Mouse (Mus musculus) neural tube, embryonic 11.5 days (tissue): ENCODE results near the gene Unc5cl. TPM values are rescaled to one million over a fixed set of nuclear protein-coding genes. Genes with fewer than 3 reads are reported as not detected.

ENCODE experiments used
- ATAC-seq: fragments of 200-750 bp; cut with Nextera tagmentation; 2 replicates; pipeline ENCODE4 v1.8.0; 2017; ENCODE audit warnings: moderate number of reproducible peaks, mild to moderate bottlenecking, moderate TSS enrichment, moderate library complexity; ENCODE audit not compliant: insufficient read depth, low FRiP score, low TSS enrichment
- DNase-seq: peaks from one replicate; pipeline ENCODE4 v3.0.0-alpha.2; 2015; ENCODE audit warnings: low spot score
- H3K27ac ChIP-seq: fragments of 300-500 bp; sonication (generic); 2 replicates; pipeline ENCODE4 v1.5.1; 2014; ENCODE audit warnings: low read depth, mild to moderate bottlenecking, low read length
- H3K27me3 ChIP-seq: fragments of 300-500 bp; sonication (generic); 2 replicates; pipeline ENCODE4 v1.6.1; 2014; ENCODE audit warnings: mild to moderate bottlenecking, low read length, mixed read lengths; ENCODE audit not compliant: control insufficient read depth, insufficient read depth
- H3K36me3 ChIP-seq: fragments of 300-500 bp; sonication (generic); 2 replicates; pipeline ENCODE4 v1.6.1; 2014; ENCODE audit warnings: mild to moderate bottlenecking, low read length, moderate library complexity, mixed read lengths; ENCODE audit not compliant: control insufficient read depth, insufficient read depth
- H3K4me1 ChIP-seq: fragments of 300-500 bp; sonication (generic); 2 replicates; pipeline ENCODE4 v1.6.1; 2014; ENCODE audit warnings: low read length, mixed read lengths; ENCODE audit not compliant: control insufficient read depth, insufficient read depth
- H3K4me2 ChIP-seq: fragments of 300-500 bp; sonication (generic); 2 replicates; pipeline ENCODE4 v1.6.1; 2014; ENCODE audit warnings: low read depth, mild to moderate bottlenecking, moderate library complexity
- H3K4me3 ChIP-seq: fragments of 300-500 bp; sonication (generic); 2 replicates; pipeline ENCODE4 v1.5.1; 2014; ENCODE audit warnings: low read depth, low read length
- H3K9ac ChIP-seq: fragments of 300-500 bp; sonication (generic); 2 replicates; pipeline ENCODE4 v1.6.1; 2014; ENCODE audit warnings: mild to moderate bottlenecking, low read length
- H3K9me3 ChIP-seq: fragments of 300-500 bp; sonication (generic); 2 replicates; pipeline ENCODE4 v1.6.1; 2016; ENCODE audit warnings: low read length; ENCODE audit not compliant: control insufficient read depth
- WGBS: fragments of 180-500 bp; shearing (Covaris S2); extraction: QIAGEN DNeasy Blood & Tissue Kit; methylation state at CpG from one replicate; pipeline ENCODE4 v1.1.7; 2014; 5-methylcytosine and 5-hydroxymethylcytosine counted together
- polyA plus RNA-seq: library from polyadenylated mRNA; unstranded; fragments of >200 nt; fragmentation: Nextera tagmentation; extraction: Ambion mirVana; gene quantifications from 2 replicates; pipeline ENCODE4 v1.2.1, GENCODE M21; 2014

The Unc5cl gene
- polyA plus RNA-seq, 1 experiment from 2014 or later: 0.48 TPM

- 50% methylated on average over 14 of the region's 14 CpGs for WGBS
- Histone ChIP-seq H3K9me3 (no peaks in the 10 kb centered on the region), H3K9ac (no peak overlapping the region), H3K36me3 (no peaks in the 10 kb centered on the region), H3K4me3 (no peak overlapping the region), H3K4me2 (0 out of 2 replicates have a peak overlapping the region, but pooled peaks have one; percentile 1), H3K27ac (no peak overlapping the region), H3K4me1 (no peaks in the 10 kb centered on the region), H3K27me3 (no peaks in the 10 kb centered on the region)
- ATAC-seq: no peak
- DNase-seq: no peak
Measured at GRCm38 (mm10) chr17:48582486-48582990, 127.8 kb downstream of the Unc5cl start.

- H3K27me3 ChIP-seq: no peaks in the 10 kb centered on the region
- ATAC-seq: no peak
- H3K9ac ChIP-seq: no peak overlapping the region
Measured at GRCm38 (mm10) chr17:48583401-48583800, 128.7 kb downstream of the Unc5cl start.

GRCm38 (mm10) chr17:48585902-48586359, 131.2 kb downstream of the Unc5cl start:
- WGBS: 17% methylated on average over 14 of the region's 14 CpGs
- no peaks in the 10 kb centered on the region for H3K36me3 ChIP-seq
- no peaks in the 10 kb centered on the region for H3K9me3 ChIP-seq
- peak overlapping the region; percentile 19; the same call in 1 of the 2 replicates for H3K4me2 ChIP-seq
- H3K4me1 ChIP-seq: no peaks in the 10 kb centered on the region
- 0 out of 2 replicates have a peak overlapping the region, but pooled peaks have one; percentile 7 for H3K9ac ChIP-seq
- H3K4me3 ChIP-seq: no peak overlapping the region
- H3K27ac ChIP-seq: no peak overlapping the region
- DNase-seq (peak; percentile 39), ATAC-seq (no peak)
- H3K27me3 ChIP-seq: no peaks in the 10 kb centered on the region

More at GRCm38 (mm10) chr17:48583401-48583800, 128.7 kb downstream of the Unc5cl start:
- 83% methylated on average over 11 of the region's 11 CpGs for WGBS
- Histone ChIP-seq H3K4me2 (no peak overlapping the region), H3K9me3 (no peaks in the 10 kb centered on the region), H3K27ac (no peak overlapping the region), H3K36me3 (no peaks in the 10 kb centered on the region), H3K4me1 (no peaks in the 10 kb centered on the region), H3K4me3 (no peak overlapping the region)
- no peak for DNase-seq

GRCm38 (mm10) chr17:48588674-48589073, 134.0 kb downstream of the Unc5cl start:
- Histone ChIP-seq H3K4me1 (no peaks in the 10 kb centered on the region), H3K4me3 (no peak overlapping the region), H3K36me3 (no peaks in the 10 kb centered on the region), H3K9ac (no peak overlapping the region), H3K4me2 (no peak overlapping the region), H3K27me3 (no peaks in the 10 kb centered on the region), H3K27ac (no peak overlapping the region), H3K9me3 (no peaks in the 10 kb centered on the region)
- DNase-seq: no peak
- WGBS: 51% methylated on average over 3 of the region's 3 CpGs
- no peak for ATAC-seq

Other genes with a start within 250 kb of the Unc5cl start
- 0.07 TPM in 1 of 2 replicates, not detected in the other for gene Trem1, start 222.1 kb upstream of the Unc5cl start, polyA plus RNA-seq
- gene Trem3, start 207.1 kb upstream of the Unc5cl start, polyA plus RNA-seq: not detected in 2 replicates
- gene Treml4, start 190.6 kb upstream of the Unc5cl start, polyA plus RNA-seq: 0.18 and 0.25 TPM in 2 replicates
- gene Treml2, start 155.4 kb upstream of the Unc5cl start, polyA plus RNA-seq: 0.11 and 0.26 TPM in 2 replicates
- gene B430306N03Rik, start 138.8 kb upstream of the Unc5cl start, polyA plus RNA-seq: 0.08 TPM in 1 of 2 replicates, not detected in the other
- gene Trem2, start 108.5 kb upstream of the Unc5cl start, polyA plus RNA-seq: 1.7 and 1.8 TPM in 2 replicates
- gene Treml1, start 95.0 kb upstream of the Unc5cl start, polyA plus RNA-seq: 2.5 and 3.2 TPM in 2 replicates
- 23.1 and 27.8 TPM in 2 replicates for gene Nfya, start 45.0 kb upstream of the Unc5cl start, polyA plus RNA-seq
- 73.5 and 74.2 TPM in 2 replicates for gene Oard1, start 44.9 kb upstream of the Unc5cl start, polyA plus RNA-seq
- gene Apobec2, start 22.0 kb upstream of the Unc5cl start, polyA plus RNA-seq: 5.5 and 5.7 TPM in 2 replicates
- gene Tspo2, start 3.4 kb upstream of the Unc5cl start, polyA plus RNA-seq: 0.34 TPM in 1 of 2 replicates, not detected in the other